Mouse (Mus musculus) kidney, embryonic 14.5 days (tissue): ENCODE measurements at regions not wholly inside any gene's neighbourhood (a gene's known extent, or its start where the extent isn't known, plus 50 kb on each side); places are given as distances from the start of the nearest gene placed in this dataset.

Experiments
- ATAC-seq: fragments of 200-750 bp; cut with Nextera tagmentation; 2 replicates; pipeline ENCODE4 v1.8.0; 2017; ENCODE audit warnings: moderate number of reproducible peaks, mild to moderate bottlenecking, moderate TSS enrichment, moderate library complexity; ENCODE audit not compliant: low FRiP score, low TSS enrichment
- H3K27ac ChIP-seq: fragments of 300-500 bp; sonication (generic); 2 replicates; pipeline ENCODE4 v1.5.1; 2014; ENCODE audit warnings: low read depth, mild to moderate bottlenecking, low read length, moderate library complexity, mixed read lengths
- H3K27me3 ChIP-seq: fragments of 300-500 bp; sonication (generic); 2 replicates; pipeline ENCODE4 v1.6.1; 2014; ENCODE audit warnings: mild to moderate bottlenecking, low read length; ENCODE audit not compliant: control insufficient read depth, insufficient read depth
- H3K36me3 ChIP-seq: fragments of 300-500 bp; sonication (generic); 2 replicates; pipeline ENCODE4 v1.6.1; 2014; ENCODE audit warnings: low read length, mixed read lengths; ENCODE audit not compliant: control insufficient read depth, insufficient read depth
- H3K4me1 ChIP-seq: fragments of 300-500 bp; sonication (generic); 2 replicates; pipeline ENCODE4 v1.6.1; 2014; ENCODE audit warnings: low read length, mixed read lengths; ENCODE audit not compliant: control insufficient read depth, insufficient read depth
- H3K4me2 ChIP-seq: fragments of 300-500 bp; sonication (generic); replicated peaks from 2 replicates; pipeline ENCODE4 v1.6.1; 2014; ENCODE audit warnings: low read depth, mild to moderate bottlenecking, low read length
- H3K4me3 ChIP-seq: fragments of 300-500 bp; sonication (generic); 2 replicates; pipeline ENCODE4 v1.5.1; 2014; ENCODE audit warnings: mild to moderate bottlenecking, low read length
- H3K9ac ChIP-seq: fragments of 300-500 bp; sonication (generic); 2 replicates; pipeline ENCODE4 v1.6.1; 2014; ENCODE audit warnings: low read depth, mild to moderate bottlenecking, low read length, moderate library complexity
- H3K9me3 ChIP-seq: fragments of 300-500 bp; sonication (generic); 2 replicates; pipeline ENCODE4 v1.6.1; 2016; ENCODE audit warnings: low read length; ENCODE audit not compliant: control insufficient read depth
- WGBS: fragments of 180-500 bp; shearing (Covaris S2); extraction: QIAGEN DNeasy Blood & Tissue Kit; methylation state at CpG from one replicate; pipeline ENCODE4 v1.1.7; 2014; 5-methylcytosine and 5-hydroxymethylcytosine counted together

- peak; percentile 32; the same call in 1 of the 2 replicates for ATAC-seq
- peaks cover 17% of the 10 kb centered on the region for H3K4me1 ChIP-seq
- H3K27me3 ChIP-seq = no peaks in the 10 kb centered on the region
- no peaks in the 10 kb centered on the region for H3K9me3 ChIP-seq
- H3K4me3 ChIP-seq = no peak overlapping the region
- no peak overlapping the region for H3K27ac ChIP-seq
- H3K4me2 ChIP-seq = no peak overlapping the region
- no peaks in the 10 kb centered on the region for H3K36me3 ChIP-seq
- no peak overlapping the region for H3K9ac ChIP-seq
- 12% methylated on average over 8 of the region's 8 CpGs for WGBS
These were observed 236.3 kb upstream of the Rgma start for GRCm38 (mm10) chr7:73138861-73139493.

DNA sequence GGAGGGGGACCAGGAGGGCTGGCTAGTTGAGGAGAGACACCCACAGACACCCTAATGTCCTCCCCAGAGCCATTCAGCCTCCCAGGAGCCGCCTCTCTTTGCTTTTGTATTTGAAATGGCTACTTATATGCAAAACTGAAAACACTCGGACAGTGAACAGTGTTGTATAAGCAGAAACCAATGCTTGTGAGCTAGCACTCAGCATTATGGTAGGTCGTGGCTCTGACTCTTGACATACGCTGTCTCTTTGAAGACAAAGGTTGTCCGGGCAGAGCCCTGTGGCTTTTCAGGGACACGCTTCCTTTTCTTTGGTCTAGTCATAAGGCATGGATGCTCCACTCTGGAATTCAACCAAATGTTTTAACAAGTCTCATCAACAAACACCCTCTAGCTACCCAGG is 235.4 kb upstream of the Rgma start:
- no peaks in the 10 kb centered on the region for H3K36me3 ChIP-seq
- no peak overlapping the region for H3K9ac ChIP-seq
- H3K27ac ChIP-seq = no peak overlapping the region
- no peaks in the 10 kb centered on the region for H3K27me3 ChIP-seq
- H3K4me3 ChIP-seq = no peak overlapping the region
- no peaks in the 10 kb centered on the region for H3K9me3 ChIP-seq
- no peak for ATAC-seq
- no peak overlapping the region for H3K4me2 ChIP-seq
- H3K4me1 ChIP-seq = peaks cover 17% of the 10 kb centered on the region
- 46% methylated on average over 6 of the region's 6 CpGs for WGBS

GRCm38 (mm10) chr7:73141167-73141566 is 234.1 kb upstream of the Rgma start:
- H3K4me1 ChIP-seq = peaks cover 17% of the 10 kb centered on the region
- H3K9ac ChIP-seq = no peak overlapping the region
- ATAC-seq = no peak
- 3% methylated on average over 5 of the region's 5 CpGs for WGBS
- H3K36me3 ChIP-seq = no peaks in the 10 kb centered on the region
- H3K9me3 ChIP-seq = no peaks in the 10 kb centered on the region
- no peaks in the 10 kb centered on the region for H3K27me3 ChIP-seq
- H3K27ac ChIP-seq = no peak overlapping the region
- H3K4me3 ChIP-seq = no peak overlapping the region
- H3K4me2 ChIP-seq = no peak overlapping the region

- WGBS = 88% methylated on average over 11 of the region's 11 CpGs
- ATAC-seq = no peak
These were observed 231.4 kb upstream of the Rgma start for GRCm38 (mm10) chr7:73143902-73144301.

GRCm38 (mm10) chr7:73144846-73145245 is 230.5 kb upstream of the Rgma start:
- Histone ChIP-seq H3K9me3 (no peaks in the 10 kb centered on the region), H3K36me3 (no peaks in the 10 kb centered on the region), H3K4me2 (no peak overlapping the region), H3K4me1 (peaks cover 7% of the 10 kb centered on the region), H3K27ac (no peak overlapping the region), H3K4me3 (no peak overlapping the region), H3K27me3 (no peaks in the 10 kb centered on the region), H3K9ac (no peak overlapping the region)
- 44% methylated on average over 4 of the region's 4 CpGs for WGBS
- ATAC-seq = no peak

More at GRCm38 (mm10) chr7:73143902-73144301, 231.4 kb upstream of the Rgma start:
- Histone ChIP-seq H3K4me1 (peaks cover 14% of the 10 kb centered on the region), H3K27me3 (no peaks in the 10 kb centered on the region), H3K9me3 (no peaks in the 10 kb centered on the region), H3K4me2 (no peak overlapping the region), H3K36me3 (no peaks in the 10 kb centered on the region), H3K9ac (no peak overlapping the region), H3K27ac (no peak overlapping the region), H3K4me3 (no peak overlapping the region)

DNA sequence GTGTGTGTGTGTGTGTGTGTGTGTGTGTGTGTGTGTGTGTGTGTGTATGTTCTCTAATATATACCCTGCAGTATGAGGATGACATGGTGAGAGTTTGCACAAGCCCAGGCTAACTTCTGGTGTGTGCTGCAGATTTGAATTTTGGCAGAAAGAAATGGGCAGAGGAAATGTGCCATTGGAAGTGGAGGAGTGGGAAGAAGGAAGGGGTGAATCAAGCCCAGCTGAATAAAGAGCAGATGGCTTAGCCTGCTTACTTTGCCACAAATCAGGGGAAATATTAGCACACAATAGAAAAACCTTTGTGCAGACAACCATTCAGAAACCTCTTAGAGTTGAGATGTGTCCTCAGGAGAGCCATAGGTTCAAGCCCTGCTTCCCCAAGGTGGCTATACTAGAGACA is 228.1 kb upstream of the Rgma start:
- Histone ChIP-seq H3K9ac (no peak overlapping the region), H3K4me2 (no peak overlapping the region), H3K36me3 (no peaks in the 10 kb centered on the region), H3K27ac (no peak overlapping the region), H3K9me3 (no peaks in the 10 kb centered on the region), H3K4me3 (no peak overlapping the region), H3K27me3 (no peaks in the 10 kb centered on the region), H3K4me1 (no peaks in the 10 kb centered on the region)
- ATAC-seq = no peak

- H3K4me1 ChIP-seq = no peaks in the 10 kb centered on the region
These were observed 224.9 kb upstream of the Rgma start for GRCm38 (mm10) chr7:73150436-73150835.

GRCm38 (mm10) chr7:73151586-73152467 is 223.5 kb upstream of the Rgma start:
- Histone ChIP-seq H3K36me3 (no peaks in the 10 kb centered on the region), H3K9me3 (0 out of 2 replicates have a peak, but pooled peaks cover 2% of the 10 kb centered on the region), H3K4me2 (no peak overlapping the region), H3K27me3 (no peaks in the 10 kb centered on the region), H3K27ac (no peak overlapping the region), H3K4me1 (no peaks in the 10 kb centered on the region), H3K9ac (no peak overlapping the region), H3K4me3 (no peak overlapping the region)
- 72% methylated on average over 13 of the region's 15 CpGs for WGBS
- ATAC-seq = no peak

More at GRCm38 (mm10) chr7:73150436-73150835, 224.9 kb upstream of the Rgma start:
- Histone ChIP-seq H3K9me3 (0 out of 2 replicates have a peak, but pooled peaks cover 2% of the 10 kb centered on the region), H3K4me2 (no peak overlapping the region), H3K27me3 (no peaks in the 10 kb centered on the region), H3K9ac (no peak overlapping the region), H3K36me3 (no peaks in the 10 kb centered on the region), H3K27ac (no peak overlapping the region), H3K4me3 (no peak overlapping the region)
- WGBS = 66% methylated on average over 7 of the region's 7 CpGs
- no peak for ATAC-seq

GRCm38 (mm10) chr7:73153668-73154067 is 221.6 kb upstream of the Rgma start:
- 94% methylated on average over 1 of the region's 1 CpGs for WGBS
- Histone ChIP-seq H3K4me1 (no peaks in the 10 kb centered on the region), H3K27ac (no peak overlapping the region)

More at GRCm38 (mm10) chr7:73153668-73154067, 221.6 kb upstream of the Rgma start:
- Histone ChIP-seq H3K4me2 (no peak overlapping the region), H3K27me3 (no peaks in the 10 kb centered on the region), H3K36me3 (no peaks in the 10 kb centered on the region), H3K9ac (no peak overlapping the region), H3K9me3 (0 out of 2 replicates have a peak, but pooled peaks cover 2% of the 10 kb centered on the region), H3K4me3 (no peak overlapping the region)
- ATAC-seq = no peak
